Mouse (Mus musculus): ENCODE measurements around the gene Ick. TPM values are rescaled to one million over a fixed set of nuclear protein-coding genes. Genes with fewer than 3 reads are reported as not detected.

The Ick gene
- total and polyA plus RNA-seq, 3 experiments: 6.1 to 16.1 TPM; not detected in 1

DNA sequence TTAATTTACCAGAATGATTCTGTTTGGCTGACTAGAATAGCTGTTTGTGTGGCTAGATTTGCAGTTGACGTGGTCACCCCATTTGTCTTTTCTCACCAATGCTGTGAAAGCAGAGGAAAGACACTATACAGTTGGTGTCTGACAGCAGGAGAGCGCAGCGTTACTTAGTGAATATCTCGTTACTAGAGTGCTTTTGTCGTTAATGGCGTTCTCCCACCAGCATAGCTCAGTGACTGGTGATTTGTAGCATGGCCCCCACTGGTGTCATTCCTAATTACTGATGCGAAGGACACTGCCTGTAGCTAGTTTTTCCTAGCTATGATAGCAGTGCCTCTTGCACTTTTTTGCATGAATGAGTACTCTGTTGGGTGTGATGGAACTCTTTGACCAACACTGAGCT, 26.7 kb downstream of the Ick start:
- Histone ChIP-seq H3K4me3 (ENCODE audit: control insufficient read depth in 1 of 2, insufficient read depth in 1 of 2, low read depth in 2 of 2, low read length in 2 of 2) (no peak overlapping the region), H3K27me3 (ENCODE audit: control insufficient read depth in 1 of 2, insufficient read depth in 2 of 2, low read length in 2 of 2) (no peaks in the 10 kb centered on the region), H3K9ac (ENCODE audit: control insufficient read depth, low read depth, low read length, poor library complexity, severe bottlenecking) (no peak overlapping the region), H3K4me1 (ENCODE audit: control insufficient read depth in 1 of 2, insufficient read depth in 2 of 2, low read length in 2 of 2) (no peaks in the 10 kb centered on the region; a peak in 1 of 4 replicates), H3K36me3 (ENCODE audit: control insufficient read depth in 1 of 2, insufficient read depth in 2 of 2, low read length in 2 of 2) (peaks cover under 1 to 2% of the 10 kb centered on the region in 2 experiments; a peak in 3 of 4 replicates), H3K79me2 (ENCODE audit: control insufficient read depth, insufficient read depth, low read length, poor library complexity) (no peaks in the 10 kb centered on the region), H3K9me3 (replicated peaks; ENCODE audit: insufficient read depth, low read length) (no peaks in the 10 kb centered on the region), H3K27ac (ENCODE audit: control insufficient read depth, low read depth, low read length) (no peak overlapping the region)
- TF ChIP-seq CHD2 (IDR thresholded peaks at IDR 0.05; ENCODE audit: low read length): no peak
- no peak for TF ChIP-seq USF2 (IDR thresholded peaks at IDR 0.05; ENCODE audit: borderline replicate concordance in 1 of 2, insufficient read depth in 1 of 2, low read depth in 1 of 2, low read length in 2 of 2)
- TF ChIP-seq KAT2A (conservative IDR thresholded peaks at IDR 0.05; ENCODE audit: low read depth, low read length): no peak
- no peak for TF ChIP-seq ZC3H11A (IDR thresholded peaks at IDR 0.05; ENCODE audit: low read depth, low read length)
- no peak for TF ChIP-seq SMC3 (IDR thresholded peaks at IDR 0.05; ENCODE audit: low read depth, low read length)
- TF ChIP-seq ETS1 (IDR thresholded peaks at IDR 0.05; ENCODE audit: low read depth, low read length): no peak
- no peak for TF ChIP-seq MYC (IDR thresholded peaks at IDR 0.05; ENCODE audit: low read depth, low read length)
- no peak for TF ChIP-seq TCF12 (IDR thresholded peaks at IDR 0.05; ENCODE audit: low read depth, low read length)
- TF ChIP-seq MAFK (IDR thresholded peaks at IDR 0.05; ENCODE audit: borderline replicate concordance, low read depth, low read length): no peak
- TF ChIP-seq EP300 (IDR thresholded peaks at IDR 0.05; ENCODE audit: low read depth in 1 of 2, low read length in 2 of 2): no peak
- TF ChIP-seq POLR2A (IDR thresholded peaks at IDR 0.05; ENCODE audit: control insufficient read depth in 1 of 2, insufficient read depth in 1 of 2, low read depth in 1 of 2, low read length in 2 of 2, poor library complexity in 1 of 2): no peak
- no peak for TF ChIP-seq TAL1 (IDR thresholded peaks at IDR 0.05; ENCODE audit: low read length)
- no peak for TF ChIP-seq SIN3A (IDR thresholded peaks at IDR 0.05; ENCODE audit: low read length)
- no peak for TF ChIP-seq E2F4 (IDR thresholded peaks at IDR 0.05; ENCODE audit: borderline replicate concordance, low read depth, low read length)
- TF ChIP-seq RCOR1 (IDR thresholded peaks at IDR 0.05; ENCODE audit: low read depth, low read length): no peak
- no peak for TF ChIP-seq BHLHE40 (IDR thresholded peaks at IDR 0.05; ENCODE audit: borderline replicate concordance, low read depth, low read length)
- no peak for DNase-seq (ENCODE audit: low read depth, low spot score)

GRCm38 (mm10) chr9:78138044-78138676, 29.2 kb downstream of the Ick start:
- DNase-seq (ENCODE audit: low read depth, low spot score): peak; percentile 22
- peaks cover 2 to 9% of the 10 kb centered on the region in 2 experiments for H3K36me3 ChIP-seq (ENCODE audit: control insufficient read depth in 1 of 2, insufficient read depth in 2 of 2, low read length in 2 of 2)
- no peaks in the 10 kb centered on the region for H3K27me3 ChIP-seq (ENCODE audit: control insufficient read depth in 1 of 2, insufficient read depth in 2 of 2, low read length in 2 of 2)
- no peaks in the 10 kb centered on the region for H3K9me3 ChIP-seq (replicated peaks; ENCODE audit: insufficient read depth, low read length)
- no peak overlapping the region for H3K4me3 ChIP-seq (ENCODE audit: control insufficient read depth in 1 of 2, insufficient read depth in 1 of 2, low read depth in 2 of 2, low read length in 2 of 2)
- H3K4me1 ChIP-seq (ENCODE audit: control insufficient read depth in 1 of 2, insufficient read depth in 2 of 2, low read length in 2 of 2): no peaks in the 10 kb centered on the region; a peak in 1 of 4 replicates
- TF ChIP-seq ZMIZ1 (IDR thresholded peaks at IDR 0.05; ENCODE audit: low read depth, low read length) (no peak), EP300 (IDR thresholded peaks at IDR 0.05; ENCODE audit: low read depth in 1 of 2, low read length in 2 of 2) (no peak), CHD2 (IDR thresholded peaks at IDR 0.05; ENCODE audit: low read length) (no peak), SMC3 (IDR thresholded peaks at IDR 0.05; ENCODE audit: low read depth, low read length) (no peak), TCF12 (IDR thresholded peaks at IDR 0.05; ENCODE audit: low read depth, low read length) (no peak), BHLHE40 (IDR thresholded peaks at IDR 0.05; ENCODE audit: borderline replicate concordance, low read depth, low read length) (no peak), POLR2AphosphoS2 (IDR thresholded peaks at IDR 0.05; ENCODE audit: low read length) (no peak), POLR2AphosphoS5 (IDR thresholded peaks at IDR 0.05; ENCODE audit: borderline replicate concordance, low read depth, low read length) (no peak), TAL1 (IDR thresholded peaks at IDR 0.05; ENCODE audit: low read length) (no peak), KAT2A (conservative IDR thresholded peaks at IDR 0.05; ENCODE audit: low read depth, low read length) (no peak), POLR2A (IDR thresholded peaks at IDR 0.05; ENCODE audit: control insufficient read depth in 1 of 2, insufficient read depth in 1 of 2, low read depth in 1 of 2, low read length in 2 of 2, poor library complexity in 1 of 2) (no peak), TBP (IDR thresholded peaks at IDR 0.05; ENCODE audit: low read depth, low read length) (no peak), MEF2A (IDR thresholded peaks at IDR 0.05; ENCODE audit: extremely low read depth, insufficient replicate concordance, low read depth, low read length, poor library complexity, severe bottlenecking) (no peak), NELFE (IDR thresholded peaks at IDR 0.05; ENCODE audit: low read depth, low read length) (no peak)
- no peak overlapping the region for H3K9ac ChIP-seq (ENCODE audit: control insufficient read depth, low read depth, low read length, poor library complexity, severe bottlenecking)
- no peak overlapping the region for H3K27ac ChIP-seq (ENCODE audit: control insufficient read depth, low read depth, low read length)
- no peaks in the 10 kb centered on the region for H3K79me2 ChIP-seq (ENCODE audit: control insufficient read depth, insufficient read depth, low read length, poor library complexity)

All from MEL (cell line).